Mouse (Mus musculus): ENCODE results near the gene Gm26938.

DNA sequence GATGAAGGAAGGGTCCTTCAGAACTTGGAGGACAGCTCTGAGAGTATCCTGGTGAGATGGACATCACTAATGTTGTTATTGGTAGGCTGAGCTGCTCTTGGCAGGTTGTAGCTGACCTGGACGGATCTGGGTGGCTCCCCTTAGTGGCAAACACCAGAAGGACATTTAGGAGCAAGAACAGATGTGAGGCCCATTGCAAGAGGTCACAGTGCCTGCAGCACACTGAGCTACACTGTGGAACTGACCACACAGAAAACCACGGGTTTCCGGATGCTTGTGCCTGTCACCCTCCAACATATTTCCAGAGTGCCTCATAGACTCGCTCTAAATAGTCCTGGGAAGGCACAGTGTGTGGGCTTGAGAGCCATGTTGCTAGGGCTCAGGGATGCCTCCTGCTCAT, 36.7 kb downstream of the Gm26938 start:
- no peak for TF ChIP-seq GATA1 (IDR thresholded peaks at IDR 0.05; ENCODE audit: low read length)
- no peak for TF ChIP-seq TAL1 (IDR thresholded peaks at IDR 0.05; ENCODE audit: low read length)

Measured in erythroblast, embryonic 14.5 days (primary cell).